Mouse (Mus musculus) heart, embryonic 14.5 days (tissue): ENCODE results near the gene Mpped2. TPM values are rescaled to one million over a fixed set of nuclear protein-coding genes. Genes with fewer than 3 reads are reported as not detected.

Source experiments
- ATAC-seq: fragments of 200-750 bp; cut with Nextera tagmentation; 2 replicates; pipeline ENCODE4 v1.8.0; 2017; ENCODE audit warnings: low read depth, moderate TSS enrichment; ENCODE audit not compliant: insufficient number of reproducible peaks, insufficient read depth, low FRiP score
- H3K27ac ChIP-seq, 2 experiments: fragments of 200-500 bp in 1 of 2; fragments of 300-500 bp in 1 of 2; sonication (generic) in 1 of 2; replicated peaks in 1 of 2; 2 replicates each; pipeline ENCODE4 v1.5.1; 2012 to 2014; ENCODE audit warnings: low read depth in 2 of 2, low read length in 2 of 2, control low read depth in 1 of 2, mild to moderate bottlenecking in 1 of 2, mixed read lengths in 1 of 2; ENCODE audit not compliant: control insufficient read depth in 1 of 2, insufficient read depth in 1 of 2
- H3K27me3 ChIP-seq: fragments of 300-500 bp; sonication (generic); 2 replicates; pipeline ENCODE4 v1.6.1; 2014; ENCODE audit warnings: mild to moderate bottlenecking, low read length, control low read depth; ENCODE audit not compliant: control insufficient read depth, insufficient read depth
- H3K36me3 ChIP-seq: fragments of 300-500 bp; sonication (generic); 2 replicates; pipeline ENCODE4 v1.6.1; 2014; ENCODE audit warnings: mild to moderate bottlenecking, control low read depth, low read length, mixed read lengths; ENCODE audit not compliant: control insufficient read depth, insufficient read depth
- H3K4me1 ChIP-seq, 2 experiments: fragments of 200-500 bp in 1 of 2; fragments of 300-500 bp in 1 of 2; sonication (generic) in 1 of 2; 2 replicates each; pipeline ENCODE4 v1.6.1; 2012 to 2014; ENCODE audit warnings: low read length in 2 of 2, control low read depth in 1 of 2, mixed read lengths in 1 of 2; ENCODE audit not compliant: control insufficient read depth in 2 of 2, insufficient read depth in 2 of 2
- H3K4me2 ChIP-seq: fragments of 300-500 bp; sonication (generic); 2 replicates; pipeline ENCODE4 v1.6.1; 2014; ENCODE audit warnings: mild to moderate bottlenecking, low read length
- H3K4me3 ChIP-seq, 2 experiments: fragments of 200-500 bp in 1 of 2; fragments of 300-500 bp in 1 of 2; sonication (generic) in 1 of 2; 2 replicates each; pipeline ENCODE4 v1.5.1; 2012 to 2014; ENCODE audit warnings: low read length in 2 of 2, mild to moderate bottlenecking in 2 of 2, control low read depth in 1 of 2, low read depth in 1 of 2, moderate library complexity in 1 of 2; ENCODE audit not compliant: control insufficient read depth in 1 of 2, insufficient read depth in 1 of 2
- H3K9ac ChIP-seq: fragments of 300-500 bp; sonication (generic); 2 replicates; pipeline ENCODE4 v1.6.1; 2014; ENCODE audit warnings: mild to moderate bottlenecking, low read length
- H3K9me3 ChIP-seq: fragments of 300-500 bp; sonication (generic); 2 replicates; pipeline ENCODE4 v1.6.1; 2016; ENCODE audit warnings: low read length, control low read depth; ENCODE audit not compliant: control insufficient read depth
- WGBS: fragments of 180-500 bp; shearing (Covaris S2); extraction: QIAGEN DNeasy Blood & Tissue Kit; methylation state at CpG from one replicate; pipeline ENCODE4 v1.1.7; 2014; 5-methylcytosine and 5-hydroxymethylcytosine counted together
- polyA plus RNA-seq: library from polyadenylated mRNA; unstranded; fragments of >200 nt; fragmentation: Nextera tagmentation; extraction: Ambion mirVana; gene quantifications from 2 replicates; pipeline ENCODE4 v1.2.1, GENCODE M21; 2014

Mpped2 gene
- polyA plus RNA-seq, 1 experiment from 2014 or later, result 68.7 TPM

- no peak for ATAC-seq
Observed at GRCm38 (mm10) chr2:106746905-106747304, 53.8 kb downstream of the Mpped2 start.

GRCm38 (mm10) chr2:106747342-106747741 lies 54.3 kb downstream of the Mpped2 start:
- WGBS, result 77% methylated on average over 4 of the region's 4 CpGs
- Histone ChIP-seq H3K36me3 (peaks cover 16% of the 10 kb centered on the region; the same call in 1 of the 2 replicates), H3K4me2 (no peak overlapping the region), H3K27me3 (no peaks in the 10 kb centered on the region), H3K4me3 (no peak overlapping the region), H3K27ac (no peak overlapping the region), H3K9me3 (no peaks in the 10 kb centered on the region), H3K4me1 (0 out of 4 replicates have a peak, but pooled peaks cover 0 to 4% of the 10 kb centered on the region in 2 experiments), H3K9ac (no peak overlapping the region)
- no peak for ATAC-seq

More at GRCm38 (mm10) chr2:106746905-106747304, 53.8 kb downstream of the Mpped2 start:
- H3K4me3 ChIP-seq, result no peak overlapping the region
- H3K9ac ChIP-seq, result no peak overlapping the region
- no peak overlapping the region for H3K4me2 ChIP-seq
- H3K9me3 ChIP-seq, result no peaks in the 10 kb centered on the region
- H3K27me3 ChIP-seq, result no peaks in the 10 kb centered on the region
- 67% methylated on average over 4 of the region's 4 CpGs for WGBS
- 0 out of 4 replicates have a peak, but pooled peaks cover 0 to 4% of the 10 kb centered on the region in 2 experiments for H3K4me1 ChIP-seq
- H3K36me3 ChIP-seq, result peaks cover 19% of the 10 kb centered on the region; the same call in 1 of the 2 replicates
- H3K27ac ChIP-seq, result no peak overlapping the region

- no peak overlapping the region for H3K4me2 ChIP-seq
- ATAC-seq, result no peak
- no peak overlapping the region for H3K27ac ChIP-seq
- WGBS, result 82% methylated on average over 3 of the region's 3 CpGs
- no peaks in the 10 kb centered on the region; the same call in 1 of the 2 replicates for H3K36me3 ChIP-seq
- peaks cover 3 to 7% of the 10 kb centered on the region in 2 experiments; a peak in 2 of 4 replicates for H3K4me1 ChIP-seq
- H3K9ac ChIP-seq, result no peak overlapping the region
- no peaks in the 10 kb centered on the region for H3K9me3 ChIP-seq
- H3K4me3 ChIP-seq, result no peak overlapping the region
- H3K27me3 ChIP-seq, result no peaks in the 10 kb centered on the region
Observed at GRCm38 (mm10) chr2:106750878-106751277, 57.8 kb downstream of the Mpped2 start.

- no peaks in the 10 kb centered on the region for H3K27me3 ChIP-seq
- H3K9me3 ChIP-seq, result no peaks in the 10 kb centered on the region
- no peak overlapping the region for H3K4me3 ChIP-seq
- H3K4me1 ChIP-seq, result peaks cover 3 to 4% of the 10 kb centered on the region in 2 experiments; a peak in 2 of 4 replicates
- H3K27ac ChIP-seq, result no peak overlapping the region
- no peak overlapping the region for H3K4me2 ChIP-seq
- WGBS, result 65% methylated on average over 5 of the region's 5 CpGs
- no peak overlapping the region for H3K9ac ChIP-seq
- no peak for ATAC-seq
- peaks cover 3% of the 10 kb centered on the region; the same call in 1 of the 2 replicates for H3K36me3 ChIP-seq
Observed at GRCm38 (mm10) chr2:106753703-106754102, 60.6 kb downstream of the Mpped2 start.

GRCm38 (mm10) chr2:106754696-106755095 lies 61.6 kb downstream of the Mpped2 start:
- no peaks in the 10 kb centered on the region for H3K27me3 ChIP-seq
- H3K4me1 ChIP-seq, result peaks cover 3 to 4% of the 10 kb centered on the region in 2 experiments; a peak in 2 of 4 replicates
- no peak for ATAC-seq
- WGBS, result 68% methylated on average over 5 of the region's 5 CpGs
- H3K36me3 ChIP-seq, result peaks cover 3% of the 10 kb centered on the region; the same call in 1 of the 2 replicates
- H3K27ac ChIP-seq, result no peak overlapping the region
- H3K4me3 ChIP-seq, result no peak overlapping the region
- no peak overlapping the region for H3K4me2 ChIP-seq
- H3K9ac ChIP-seq, result no peak overlapping the region
- H3K9me3 ChIP-seq, result no peaks in the 10 kb centered on the region

GRCm38 (mm10) chr2:106756354-106757103 lies 63.5 kb downstream of the Mpped2 start:
- no peak overlapping the region for H3K27ac ChIP-seq
- 0 out of 2 replicates have a peak, but pooled peaks cover 3% of the 10 kb centered on the region for H3K36me3 ChIP-seq
- no peaks in the 10 kb centered on the region for H3K27me3 ChIP-seq
- no peak overlapping the region for H3K4me3 ChIP-seq
- no peaks in the 10 kb centered on the region for H3K9me3 ChIP-seq
- H3K9ac ChIP-seq, result no peak overlapping the region
- no peak for ATAC-seq
- no peak overlapping the region for H3K4me2 ChIP-seq
- peaks cover 3 to 4% of the 10 kb centered on the region in 2 experiments; a peak in 2 of 4 replicates for H3K4me1 ChIP-seq
- WGBS, result 66% methylated on average over 13 of the region's 13 CpGs

GRCm38 (mm10) chr2:106762920-106763319 lies 69.9 kb downstream of the Mpped2 start:
- H3K9me3 ChIP-seq, result no peaks in the 10 kb centered on the region
- 83% methylated on average over 8 of the region's 8 CpGs for WGBS
- H3K36me3 ChIP-seq, result peaks cover 2% of the 10 kb centered on the region; the same call in 1 of the 2 replicates
- no peak overlapping the region for H3K9ac ChIP-seq
- H3K27ac ChIP-seq, result no peak overlapping the region
- no peak overlapping the region for H3K4me3 ChIP-seq
- no peak for ATAC-seq
- H3K4me1 ChIP-seq, result no peaks in the 10 kb centered on the region
- no peaks in the 10 kb centered on the region for H3K27me3 ChIP-seq
- H3K4me2 ChIP-seq, result no peak overlapping the region
